Mouse (Mus musculus) forebrain, embryonic 10.5 days (tissue): ENCODE results near the gene Tex48. TPM values are rescaled to one million over a fixed set of nuclear protein-coding genes. Genes with fewer than 3 reads are reported as not detected.
A peak's percentile ranks its signal among the peaks of the same experiment; 100 is the strongest.

Source experiments
- DNase-seq: peaks from one replicate; pipeline ENCODE4 v3.0.0-alpha.2; 2017; ENCODE audit warnings: low spot score; ENCODE audit errors: extremely low spot score
- H3K27ac ChIP-seq: fragments of 300-500 bp; sonication (generic); 2 replicates; pipeline ENCODE4 v1.5.1; 2016; ENCODE audit warnings: mild to moderate bottlenecking
- H3K27me3 ChIP-seq: fragments of 300-500 bp; sonication (generic); 2 replicates; pipeline ENCODE4 v1.6.1; 2016; ENCODE audit warnings: mild to moderate bottlenecking; ENCODE audit not compliant: poor library complexity, severe bottlenecking
- H3K36me3 ChIP-seq: fragments of 300-500 bp; sonication (generic); replicated peaks from 2 replicates; pipeline ENCODE4 v1.6.1; 2016; ENCODE audit warnings: mild to moderate bottlenecking, moderate library complexity
- H3K4me1 ChIP-seq: fragments of 300-500 bp; sonication (generic); 2 replicates; pipeline ENCODE4 v1.6.1; 2016
- H3K4me3 ChIP-seq: fragments of 300-500 bp; sonication (generic); 2 replicates; pipeline ENCODE4 v1.5.1; 2016; ENCODE audit warnings: mild to moderate bottlenecking, moderate library complexity
- H3K9me3 ChIP-seq: fragments of 300-500 bp; sonication (generic); 2 replicates; pipeline ENCODE4 v1.6.1; 2016; ENCODE audit warnings: mild to moderate bottlenecking, moderate library complexity
- WGBS: fragments of 180-500 bp; shearing (Covaris S2); methylation state at CpG from one replicate; pipeline ENCODE4 v1.1.7; 2016; 5-methylcytosine and 5-hydroxymethylcytosine counted together
- polyA plus RNA-seq: library from polyadenylated mRNA; unstranded; fragments of >200 nt; fragmentation: Nextera tagmentation; extraction: Ambion mirVana; gene quantifications from 2 replicates; pipeline ENCODE4 v1.2.1, GENCODE M21; 2016

Tex48 gene
- polyA plus RNA-seq, 1 experiment from 2014 or later = not detected

DNA sequence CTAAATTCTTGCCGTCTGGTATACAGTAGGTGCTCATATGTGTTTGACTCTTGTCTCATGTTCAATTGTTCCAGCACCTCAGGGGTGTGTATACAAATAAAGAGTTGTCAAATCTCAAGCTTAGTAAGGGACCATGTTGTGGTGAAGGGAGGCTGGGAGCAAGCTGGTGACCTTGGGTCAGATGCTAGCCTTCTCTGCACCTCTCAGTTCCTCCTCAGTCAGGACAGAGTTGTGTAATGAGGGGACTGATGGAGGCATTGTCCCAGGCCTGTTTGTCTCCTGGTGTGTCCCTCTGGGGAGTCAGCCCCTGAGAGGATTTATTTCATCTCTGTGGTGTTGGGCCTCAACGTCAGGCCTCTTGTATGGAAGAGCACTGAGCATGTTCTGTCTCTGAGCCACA is 36.0 kb downstream of the Tex48 start:
- Histone ChIP-seq H3K27ac (no peak overlapping the region), H3K36me3 (0 out of 2 replicates have a peak, but pooled peaks cover 7% of the 10 kb centered on the region), H3K27me3 (no peaks in the 10 kb centered on the region), H3K4me1 (peaks cover 13% of the 10 kb centered on the region; the same call in 1 of the 2 replicates), H3K4me3 (no peak overlapping the region), H3K9me3 (no peaks in the 10 kb centered on the region)
- WGBS = 79% methylated on average over 2 of the region's 2 CpGs
- no peak for DNase-seq

DNA sequence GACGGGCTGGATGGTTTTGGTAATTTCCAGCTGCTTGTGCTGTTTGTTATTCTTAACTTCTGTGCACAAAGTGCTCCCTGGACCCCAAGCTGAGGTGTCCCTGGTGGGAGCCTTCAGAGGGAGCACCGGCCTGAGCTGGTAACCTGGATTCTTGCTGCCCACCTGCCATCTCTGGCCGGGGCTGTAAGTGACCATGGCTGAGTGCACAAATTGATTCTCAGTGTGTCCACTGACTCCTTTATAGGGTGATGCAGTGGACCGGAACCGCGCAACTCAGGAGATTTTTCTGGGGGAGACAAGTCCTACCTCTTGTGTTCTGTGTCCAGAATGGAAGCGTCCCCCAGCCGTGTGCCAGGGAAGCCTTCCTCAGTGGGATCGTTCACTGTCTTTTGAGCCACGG is 37.0 kb downstream of the Tex48 start:
- Histone ChIP-seq H3K36me3 (0 out of 2 replicates have a peak, but pooled peaks cover 7% of the 10 kb centered on the region), H3K27me3 (no peaks in the 10 kb centered on the region), H3K27ac (no peak overlapping the region), H3K4me1 (peaks cover 16% of the 10 kb centered on the region), H3K9me3 (no peaks in the 10 kb centered on the region), H3K4me3 (no peak overlapping the region)
- no peak for DNase-seq
- 86% methylated on average over 10 of the region's 10 CpGs for WGBS

- no peak overlapping the region for H3K4me3 ChIP-seq
- H3K36me3 ChIP-seq = peaks cover 15% of the 10 kb centered on the region
- no peaks in the 10 kb centered on the region for H3K27me3 ChIP-seq
- WGBS = 55% methylated on average over 5 of the region's 5 CpGs
- DNase-seq = peak; percentile 50
- peaks cover 26% of the 10 kb centered on the region for H3K4me1 ChIP-seq
- H3K9me3 ChIP-seq = peaks cover 5% of the 10 kb centered on the region; the same call in 1 of the 2 replicates
- H3K27ac ChIP-seq = peak overlapping the region; percentile 69
These were observed 39.6 kb downstream of the Tex48 start for GRCm38 (mm10) chr4:63582580-63582979.

DNA sequence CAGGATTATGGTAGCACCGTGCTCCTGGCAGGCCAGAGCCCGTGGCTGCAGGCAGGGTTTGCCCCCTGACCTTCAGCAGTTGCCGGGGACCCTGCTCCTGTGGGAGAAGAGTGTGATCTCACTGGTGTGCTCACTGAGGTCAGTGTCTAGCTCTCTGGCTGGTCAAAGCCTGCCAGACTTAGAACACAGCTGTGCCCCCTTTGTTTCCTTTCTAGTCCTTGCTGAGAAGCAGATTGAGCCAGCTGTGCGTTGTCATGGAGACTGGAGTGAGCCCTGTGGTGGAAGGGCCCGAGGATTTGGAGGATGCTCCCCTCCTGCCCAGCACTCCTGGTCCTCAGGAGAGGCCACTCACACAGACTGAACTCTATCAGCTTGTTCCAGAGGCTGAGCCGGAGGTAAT is 42.1 kb downstream of the Tex48 start:
- H3K4me1 ChIP-seq = peaks cover 26% of the 10 kb centered on the region
- H3K27me3 ChIP-seq = no peaks in the 10 kb centered on the region
- peak overlapping the region; percentile 82 for H3K27ac ChIP-seq
- no peak overlapping the region; the same call in 1 of the 2 replicates for H3K4me3 ChIP-seq
- DNase-seq = peak; percentile 66
- H3K36me3 ChIP-seq = peaks cover 21% of the 10 kb centered on the region
- H3K9me3 ChIP-seq = peaks cover 12% of the 10 kb centered on the region; the same call in 1 of the 2 replicates
- 23% methylated on average over 6 of the region's 6 CpGs for WGBS

DNA sequence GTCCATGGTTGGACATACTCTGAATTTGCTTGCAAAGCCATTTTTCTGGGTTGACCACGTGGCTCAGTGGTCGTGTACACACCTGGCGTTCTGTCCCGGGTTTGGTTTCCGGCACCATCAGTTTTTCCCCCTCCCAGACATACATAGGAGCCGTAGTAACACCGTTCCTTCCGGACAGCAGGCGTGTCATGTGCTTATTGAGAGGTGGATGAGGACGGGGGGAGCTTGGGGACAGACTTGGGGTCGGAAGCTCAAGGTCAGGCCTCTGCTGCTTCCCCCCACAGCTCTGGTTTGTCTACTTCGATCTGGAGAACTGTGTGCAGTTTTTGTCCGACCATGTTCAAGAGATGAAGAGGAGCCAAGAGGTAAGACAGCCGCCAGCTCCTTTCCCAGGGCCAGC is 42.6 kb downstream of the Tex48 start:
- Histone ChIP-seq H3K27ac (peak overlapping the region; percentile 82), H3K4me1 (peaks cover 26% of the 10 kb centered on the region), H3K27me3 (no peaks in the 10 kb centered on the region), H3K9me3 (peaks cover 12% of the 10 kb centered on the region; the same call in 1 of the 2 replicates), H3K36me3 (peaks cover 21% of the 10 kb centered on the region), H3K4me3 (no peak overlapping the region)
- WGBS = 85% methylated on average over 14 of the region's 14 CpGs
- DNase-seq = no peak

GRCm38 (mm10) chr4:63572621-63573020 is 49.6 kb downstream of the Tex48 start:
- H3K9me3 ChIP-seq = peaks cover 10% of the 10 kb centered on the region; the same call in 1 of the 2 replicates
- no peaks in the 10 kb centered on the region for H3K27me3 ChIP-seq
- H3K27ac ChIP-seq = no peak overlapping the region
- peaks cover 30% of the 10 kb centered on the region for H3K4me1 ChIP-seq
- 92% methylated on average over 5 of the region's 5 CpGs for WGBS
- DNase-seq = no peak
- H3K36me3 ChIP-seq = peaks cover 25% of the 10 kb centered on the region
- H3K4me3 ChIP-seq = no peak overlapping the region

- H3K27me3 ChIP-seq = no peaks in the 10 kb centered on the region
- no peak overlapping the region for H3K4me3 ChIP-seq
- no peak for DNase-seq
- H3K9me3 ChIP-seq = peaks cover 3% of the 10 kb centered on the region; the same call in 1 of the 2 replicates
- H3K4me1 ChIP-seq = peaks cover 30% of the 10 kb centered on the region
- peak overlapping the region; percentile 81 for H3K27ac ChIP-seq
- peaks cover 31% of the 10 kb centered on the region for H3K36me3 ChIP-seq
- 33% methylated on average over 7 of the region's 7 CpGs for WGBS
These were observed 51.9 kb downstream of the Tex48 start for GRCm38 (mm10) chr4:63570208-63570781.

DNA sequence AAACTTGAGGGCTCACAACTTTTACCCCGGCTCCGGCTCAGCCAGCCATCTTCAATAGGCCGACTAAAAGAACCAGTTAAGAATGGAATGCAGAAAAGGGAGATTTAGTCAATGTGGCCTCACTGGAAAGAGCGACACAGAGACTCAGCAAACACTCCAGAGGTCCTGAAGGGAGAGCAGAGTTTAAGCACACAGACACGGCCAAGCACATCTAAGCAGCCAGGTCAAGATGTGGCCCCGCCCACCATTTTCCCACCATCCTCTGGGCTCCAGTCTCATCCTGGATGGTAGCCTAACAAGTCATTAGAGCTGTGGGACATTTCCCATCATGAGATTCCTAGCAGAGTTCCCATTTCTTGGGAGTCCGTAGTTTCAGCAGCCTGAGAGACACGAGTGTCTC is 52.9 kb downstream of the Tex48 start:
- Histone ChIP-seq H3K4me3 (no peak overlapping the region), H3K4me1 (peaks cover 30% of the 10 kb centered on the region), H3K36me3 (peaks cover 37% of the 10 kb centered on the region), H3K9me3 (peaks cover 3% of the 10 kb centered on the region; the same call in 1 of the 2 replicates), H3K27me3 (no peaks in the 10 kb centered on the region), H3K27ac (peak overlapping the region; percentile 81)
- 85% methylated on average over 8 of the region's 8 CpGs for WGBS
- no peak for DNase-seq

DNA sequence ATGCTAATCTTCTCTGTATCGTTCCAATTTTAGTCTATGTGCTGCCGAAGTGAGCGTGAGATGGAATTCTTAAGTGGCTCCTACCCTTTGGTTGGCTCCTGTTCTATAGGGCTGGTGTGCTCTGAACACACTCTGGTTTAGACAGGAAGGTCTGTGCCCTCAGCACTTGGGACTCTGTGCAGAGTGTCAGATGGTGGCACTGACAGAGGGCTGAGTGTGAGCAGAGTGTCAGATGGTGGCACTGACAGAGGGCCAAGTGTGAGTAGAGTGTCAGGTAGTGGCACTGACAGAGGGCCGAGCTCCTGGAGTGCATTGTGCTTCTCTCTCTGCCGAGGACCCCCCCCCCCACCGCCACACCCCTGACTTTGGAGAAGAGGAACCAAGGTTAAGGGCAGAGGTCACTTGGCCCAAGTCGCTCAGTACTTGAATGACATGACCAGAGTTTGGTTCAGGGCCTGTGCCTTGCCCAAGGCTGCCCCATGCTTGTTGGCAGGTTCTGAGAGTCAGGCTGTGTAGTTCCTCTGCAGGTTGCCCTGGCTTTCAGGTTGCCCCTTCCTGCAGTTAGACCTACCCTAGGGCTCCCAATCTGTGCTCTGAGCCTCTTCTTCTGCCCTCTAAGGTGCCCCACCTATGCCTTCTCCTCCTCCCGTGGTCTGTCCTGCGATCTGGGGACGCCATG is 54.4 kb downstream of the Tex48 start:
- WGBS = 85% methylated on average over 10 of the region's 10 CpGs
- no peak for DNase-seq

DNA sequence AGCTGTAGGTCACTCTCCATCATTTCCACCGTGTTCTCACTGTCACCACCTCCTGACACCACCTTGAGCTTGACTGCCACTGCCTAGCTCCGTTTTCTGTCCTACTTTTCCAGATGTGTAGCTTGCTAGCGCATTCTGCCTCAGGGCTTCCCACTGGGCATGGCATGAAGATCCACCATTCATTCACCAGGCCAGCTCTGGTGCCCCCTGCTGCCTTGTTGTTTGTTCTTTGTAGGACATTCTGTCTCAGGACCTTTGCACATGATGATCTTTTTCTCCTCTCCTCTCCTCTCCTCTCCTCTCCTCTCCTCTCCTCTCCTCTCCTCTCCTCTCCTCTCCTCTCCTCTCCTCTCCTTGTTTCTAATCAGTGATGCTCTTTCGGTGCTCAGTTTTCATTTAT is 59.5 kb downstream of the Tex48 start:
- no peaks in the 10 kb centered on the region for H3K27me3 ChIP-seq
- DNase-seq = no peak
- H3K27ac ChIP-seq = no peak overlapping the region
- no peaks in the 10 kb centered on the region for H3K9me3 ChIP-seq
- no peak overlapping the region for H3K4me3 ChIP-seq
- H3K36me3 ChIP-seq = peaks cover 21% of the 10 kb centered on the region
- peaks cover 41% of the 10 kb centered on the region for H3K4me1 ChIP-seq
- WGBS = 90% methylated on average over 4 of the region's 4 CpGs

More for the DNA sequence above, 54.4 kb downstream of the Tex48 start:
- no peaks in the 10 kb centered on the region for H3K27me3 ChIP-seq
- H3K27ac ChIP-seq = 0 out of 2 replicates have a peak overlapping the region, but pooled peaks have one; percentile 16
- no peak overlapping the region for H3K4me3 ChIP-seq
- H3K9me3 ChIP-seq = no peaks in the 10 kb centered on the region
- peaks cover 28% of the 10 kb centered on the region for H3K36me3 ChIP-seq
- peaks cover 30% of the 10 kb centered on the region for H3K4me1 ChIP-seq

GRCm38 (mm10) chr4:63561861-63562675 is 60.2 kb downstream of the Tex48 start:
- H3K4me1 ChIP-seq = peaks cover 48% of the 10 kb centered on the region
- DNase-seq = no peak
- H3K9me3 ChIP-seq = no peaks in the 10 kb centered on the region
- no peak overlapping the region for H3K4me3 ChIP-seq
- no peaks in the 10 kb centered on the region for H3K27me3 ChIP-seq
- H3K36me3 ChIP-seq = peaks cover 21% of the 10 kb centered on the region
- H3K27ac ChIP-seq = no peak overlapping the region
- WGBS = 85% methylated on average over 7 of the region's 7 CpGs

DNA sequence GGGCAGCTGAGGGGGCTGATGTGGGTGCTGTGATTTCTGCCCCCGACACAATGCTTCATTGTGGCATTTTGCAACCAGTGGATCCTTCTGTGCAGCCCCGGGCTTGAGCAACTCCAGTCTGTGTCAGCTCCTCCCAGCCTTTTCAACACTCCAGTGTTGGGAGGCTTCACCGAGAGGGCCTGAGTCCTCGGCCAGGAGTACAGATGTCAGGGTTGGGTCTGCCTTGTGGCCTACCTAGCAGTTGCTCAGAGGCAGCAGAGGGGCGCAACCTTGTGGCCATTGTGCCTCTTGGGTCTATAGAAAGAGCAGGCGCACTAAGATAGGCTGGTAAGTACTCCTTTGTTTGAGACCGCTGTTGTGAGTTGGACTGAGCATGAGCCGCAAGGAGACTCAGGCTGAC is 62.1 kb downstream of the Tex48 start:
- 58% methylated on average over 8 of the region's 8 CpGs for WGBS
- Histone ChIP-seq H3K4me1 (peaks cover 54% of the 10 kb centered on the region), H3K36me3 (peaks cover 13% of the 10 kb centered on the region), H3K27me3 (peaks cover 3% of the 10 kb centered on the region), H3K9me3 (no peaks in the 10 kb centered on the region), H3K27ac (peak overlapping the region; percentile 72), H3K4me3 (no peak overlapping the region)
- no peak for DNase-seq
